Mouse (Mus musculus): ENCODE data around the gene Inha. TPM values are rescaled to one million over a fixed set of nuclear protein-coding genes. Genes with fewer than 3 reads are reported as not detected.
A peak's percentile ranks its signal among the peaks of the same experiment; 100 is the strongest.

Inha gene
- polyA plus RNA-seq (2014; fragmentation: Nextera tagmentation; extraction: Ambion mirVana), result 1.7 and 2.1 TPM in 2 replicates

- Histone ChIP-seq H3K4me2 (peak within 1 kb of the TSS; percentile 95), H3K9ac (peak within 1 kb of the TSS; percentile 97), H3K4me3 (ENCODE audit: low read depth, low read length) (peak within 1 kb of the TSS; percentile 91), H3K9me3 (ENCODE audit: low read depth, low read length) (no peaks in the 10 kb centered on the region), H3K27me3 (ENCODE audit: insufficient read depth, low read length) (no peaks in the 10 kb centered on the region), H3K36me3 (ENCODE audit: insufficient read depth) (peaks cover 26% of the 10 kb centered on the region), H3K27ac (ENCODE audit: low read depth) (peak within 1 kb of the TSS; percentile 97), H3K4me1 (ENCODE audit: insufficient read depth) (peaks cover 23% of the 10 kb centered on the region)
- no peak for DNase-seq
- 38% methylated on average over 10 of the region's 10 CpGs for WGBS
- no peak for ATAC-seq (ENCODE audit: insufficient read depth)
- no peak for TF ChIP-seq CTCF (IDR thresholded peaks at IDR 0.05; ENCODE audit: low read depth)
Observed at GRCm38 (mm10) chr1:75507006-75507405, at the start of gene Inha. Inha (plus strand) TSS chr1:75507077.

- Histone ChIP-seq H3K9ac (no peak overlapping the region), H3K9me3 (ENCODE audit: low read depth, low read length) (no peaks in the 10 kb centered on the region), H3K4me3 (ENCODE audit: low read depth, low read length) (peak overlapping the region; percentile 34), H3K4me2 (peak overlapping the region; percentile 66), H3K36me3 (ENCODE audit: insufficient read depth) (no peaks in the 10 kb centered on the region), H3K27me3 (ENCODE audit: insufficient read depth, low read length) (peaks cover 28% of the 10 kb centered on the region), H3K27ac (ENCODE audit: low read depth) (0 out of 2 replicates have a peak overlapping the region, but pooled peaks have one; percentile 72), H3K4me1 (ENCODE audit: insufficient read depth) (peaks cover 7% of the 10 kb centered on the region; the same call in 1 of the 2 replicates)
- WGBS, result 8% methylated on average over 10 of the region's 10 CpGs
- no peak for TF ChIP-seq CTCF (IDR thresholded peaks at IDR 0.05; ENCODE audit: low read depth)
- DNase-seq (peak; percentile 26), ATAC-seq (ENCODE audit: insufficient read depth) (peak; percentile 3; the same call in 1 of the 2 replicates)
Observed at GRCm38 (mm10) chr1:75457710-75458024, 49.2 kb upstream of the Inha start.

GRCm38 (mm10) chr1:75458025-75458788, 48.7 kb upstream of the Inha start:
- peak; percentile 74 for DNase-seq
- H3K36me3 ChIP-seq (ENCODE audit: insufficient read depth), result no peaks in the 10 kb centered on the region
- peaks cover 27% of the 10 kb centered on the region for H3K27me3 ChIP-seq (ENCODE audit: insufficient read depth, low read length)
- H3K4me1 ChIP-seq (ENCODE audit: insufficient read depth), result peaks cover 7% of the 10 kb centered on the region; the same call in 1 of the 2 replicates
- H3K9ac ChIP-seq, result peak overlapping the region; percentile 48
- 2% methylated on average over 42 of the region's 42 CpGs for WGBS
- ATAC-seq (ENCODE audit: insufficient read depth), result peak; percentile 81
- H3K27ac ChIP-seq (ENCODE audit: low read depth), result peak overlapping the region; percentile 72; the same call in 1 of the 2 replicates
- H3K4me2 ChIP-seq, result peak overlapping the region; percentile 66
- TF ChIP-seq CTCF (IDR thresholded peaks at IDR 0.05; ENCODE audit: low read depth), result no peak
- H3K9me3 ChIP-seq (ENCODE audit: low read depth, low read length), result no peaks in the 10 kb centered on the region
- peak overlapping the region; percentile 34 for H3K4me3 ChIP-seq (ENCODE audit: low read depth, low read length)

- peak; percentile 79 for DNase-seq
- peak overlapping the region; percentile 72 for H3K27ac ChIP-seq (ENCODE audit: low read depth)
Observed at GRCm38 (mm10) chr1:75458789-75459684, 47.8 kb upstream of the Inha start.

GRCm38 (mm10) chr1:75460297-75460696, 46.6 kb upstream of the Inha start:
- DNase-seq (peak; percentile 45), ATAC-seq (ENCODE audit: insufficient read depth) (no peak)
- TF ChIP-seq CTCF (IDR thresholded peaks at IDR 0.05; ENCODE audit: low read depth), result no peak
- no peak overlapping the region for H3K27ac ChIP-seq (ENCODE audit: low read depth)
- H3K4me1 ChIP-seq (ENCODE audit: insufficient read depth), result peaks cover 7% of the 10 kb centered on the region; the same call in 1 of the 2 replicates
- H3K4me3 ChIP-seq (ENCODE audit: low read depth, low read length), result no peak overlapping the region
- H3K4me2 ChIP-seq, result no peak overlapping the region
- H3K27me3 ChIP-seq (ENCODE audit: insufficient read depth, low read length), result peaks cover 27% of the 10 kb centered on the region
- no peaks in the 10 kb centered on the region for H3K36me3 ChIP-seq (ENCODE audit: insufficient read depth)
- 54% methylated on average over 7 of the region's 7 CpGs for WGBS
- no peak overlapping the region for H3K9ac ChIP-seq
- H3K9me3 ChIP-seq (ENCODE audit: low read depth, low read length), result no peaks in the 10 kb centered on the region

More at GRCm38 (mm10) chr1:75458789-75459684, 47.8 kb upstream of the Inha start:
- H3K36me3 ChIP-seq (ENCODE audit: insufficient read depth), result no peaks in the 10 kb centered on the region
- TF ChIP-seq CTCF (IDR thresholded peaks at IDR 0.05; ENCODE audit: low read depth), result no peak
- H3K27me3 ChIP-seq (ENCODE audit: insufficient read depth, low read length), result peaks cover 27% of the 10 kb centered on the region
- peak overlapping the region; percentile 48 for H3K9ac ChIP-seq
- no peaks in the 10 kb centered on the region for H3K9me3 ChIP-seq (ENCODE audit: low read depth, low read length)
- peak overlapping the region; percentile 34 for H3K4me3 ChIP-seq (ENCODE audit: low read depth, low read length)
- peak overlapping the region; percentile 66 for H3K4me2 ChIP-seq
- ATAC-seq (ENCODE audit: insufficient read depth), result peak; percentile 19; the same call in 1 of the 2 replicates
- H3K4me1 ChIP-seq (ENCODE audit: insufficient read depth), result peaks cover 7% of the 10 kb centered on the region; the same call in 1 of the 2 replicates
- 11% methylated on average over 23 of the region's 23 CpGs for WGBS

GRCm38 (mm10) chr1:75462636-75463035, 44.2 kb upstream of the Inha start:
- Histone ChIP-seq H3K36me3 (ENCODE audit: insufficient read depth) (no peaks in the 10 kb centered on the region), H3K27me3 (ENCODE audit: insufficient read depth, low read length) (peaks cover 7% of the 10 kb centered on the region; the same call in 1 of the 2 replicates), H3K4me3 (ENCODE audit: low read depth, low read length) (no peak overlapping the region), H3K27ac (ENCODE audit: low read depth) (no peak overlapping the region), H3K4me2 (no peak overlapping the region), H3K9ac (no peak overlapping the region), H3K9me3 (ENCODE audit: low read depth, low read length) (no peaks in the 10 kb centered on the region), H3K4me1 (ENCODE audit: insufficient read depth) (peaks cover 7% of the 10 kb centered on the region; the same call in 1 of the 2 replicates)
- 33% methylated on average over 1 of the region's 1 CpGs for whole genome bisulfite sequencing
- TF ChIP-seq CTCF (IDR thresholded peaks at IDR 0.05; ENCODE audit: low read depth), result no peak
- DNase-seq (no peak), ATAC-seq (ENCODE audit: insufficient read depth) (no peak)
